Mouse (Mus musculus): Measurements from ENCODE around the gene Setd3.

DNA sequence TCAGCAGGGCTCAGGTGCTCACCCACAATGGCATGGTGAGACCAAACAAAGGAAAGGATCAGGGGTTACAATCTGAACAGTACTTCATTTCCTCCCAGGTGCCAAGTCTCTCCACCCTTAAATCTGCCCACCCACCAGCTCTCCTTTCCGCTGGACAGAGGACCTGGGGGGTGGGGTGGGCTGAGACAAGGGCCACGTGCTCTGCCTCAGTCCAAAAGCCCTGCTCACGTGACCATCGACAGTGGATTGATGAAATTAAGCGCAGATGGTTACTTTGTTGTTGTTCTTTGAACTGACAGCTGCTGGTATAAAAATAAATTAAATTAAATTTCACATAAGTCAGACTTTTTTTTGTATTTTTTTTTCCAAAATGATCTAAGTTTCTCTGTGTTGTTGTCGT lies 109.6 kb downstream of the Setd3 start:
- TF ChIP-seq CTCF (IDR thresholded peaks at IDR 0.05; ENCODE audit: low read depth) (no peak), EP300 (IDR thresholded peaks at IDR 0.05; ENCODE audit: low read depth) (no peak)

Measured in liver, postnatal 0 days (tissue).